Mouse (Mus musculus) E14TG2a.4 (cell line): ENCODE data around the gene Mrpl38.
A peak's percentile ranks its signal among the peaks of the same experiment; 100 is the strongest.
"Not testable (repeated sequence)": the region's sequence is repeated elsewhere in the genome, so short reads cannot be mapped to it uniquely, and the experiment has no call there.

ENCODE experiments used
- H3K27me3 ChIP-seq: 2 replicates; pipeline ENCODE4 v1.6.1; 2014; ENCODE audit warnings: low read length, control low read depth; ENCODE audit not compliant: insufficient read depth
- H3K36me3 ChIP-seq: 2 replicates; pipeline ENCODE4 v1.6.1; 2014; ENCODE audit warnings: low read length, control low read depth; ENCODE audit not compliant: insufficient read depth
- H3K4me1 ChIP-seq: replicated peaks from 2 replicates; pipeline ENCODE4 v1.6.1; 2014; ENCODE audit warnings: low read depth, low read length, control low read depth
- H3K4me3 ChIP-seq: replicated peaks from 2 replicates; pipeline ENCODE4 v1.5.1; 2014; ENCODE audit warnings: mild to moderate bottlenecking, low read length
- H3K9me3 ChIP-seq: 2 replicates; pipeline ENCODE4 v1.6.1; 2014; ENCODE audit warnings: low read length, control low read depth
- CTCF ChIP-seq: conservative IDR thresholded peaks from 2 replicates; pipeline ENCODE4 v1.5.1; 2014; ENCODE audit warnings: low read length
- NANOG ChIP-seq: IDR thresholded peaks from 2 replicates; pipeline ENCODE4 v1.6.1; 2014; ENCODE audit warnings: borderline replicate concordance, low read length, mixed read lengths
- POU5F1 ChIP-seq: IDR thresholded peaks from 2 replicates; pipeline ENCODE4 v1.6.1; 2014; ENCODE audit warnings: low read length, borderline replicate concordance

Gene Mrpl38

DNA sequence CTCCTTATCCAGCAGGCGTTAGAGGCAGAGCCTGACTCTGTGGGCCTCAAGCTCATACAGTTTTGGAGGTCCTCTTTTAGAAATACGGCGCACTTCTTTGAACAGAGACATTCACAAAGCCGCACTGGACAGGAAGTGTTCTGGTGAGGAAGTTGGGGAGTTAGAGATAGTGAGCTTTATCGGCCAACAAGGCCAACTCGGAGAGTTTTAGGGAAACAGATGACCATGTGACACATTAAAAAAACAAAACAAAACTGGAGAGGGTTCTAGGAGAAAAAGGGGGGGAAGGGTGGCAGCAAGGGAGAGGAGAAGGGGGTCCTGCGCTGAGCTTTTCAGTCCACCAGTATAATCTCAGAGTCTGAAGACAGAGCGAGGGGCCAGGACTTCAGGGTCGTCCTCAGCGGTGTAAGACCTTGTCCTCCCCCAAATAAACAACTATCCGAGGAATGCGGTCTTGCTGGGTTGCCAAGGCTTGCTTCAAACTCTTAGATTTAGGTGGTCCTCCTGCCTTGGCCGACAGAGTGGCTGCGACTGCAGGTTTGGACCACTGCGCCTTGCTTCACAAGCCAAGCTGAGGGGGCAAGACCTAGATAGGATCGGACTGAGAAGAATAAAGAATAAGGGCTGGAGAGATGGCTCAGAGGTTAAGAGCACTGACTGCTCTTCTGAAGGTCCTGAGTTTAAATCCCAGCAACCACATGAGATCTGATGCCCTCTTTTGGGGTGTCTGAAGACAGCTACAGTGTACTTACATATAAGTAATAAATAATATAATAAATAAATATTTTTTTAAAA is 44.7 kb downstream of the Mrpl38 start:
- no peaks in the 10 kb centered on the region for H3K27me3 ChIP-seq
- H3K4me1 ChIP-seq = peaks cover 17% of the 10 kb centered on the region
- H3K9me3 ChIP-seq = no peaks in the 10 kb centered on the region
- H3K36me3 ChIP-seq = no peaks in the 10 kb centered on the region
- no peak for TF ChIP-seq POU5F1
- TF ChIP-seq CTCF = no peak
- no peak for TF ChIP-seq NANOG
- H3K4me3 ChIP-seq = no peak overlapping the region

DNA sequence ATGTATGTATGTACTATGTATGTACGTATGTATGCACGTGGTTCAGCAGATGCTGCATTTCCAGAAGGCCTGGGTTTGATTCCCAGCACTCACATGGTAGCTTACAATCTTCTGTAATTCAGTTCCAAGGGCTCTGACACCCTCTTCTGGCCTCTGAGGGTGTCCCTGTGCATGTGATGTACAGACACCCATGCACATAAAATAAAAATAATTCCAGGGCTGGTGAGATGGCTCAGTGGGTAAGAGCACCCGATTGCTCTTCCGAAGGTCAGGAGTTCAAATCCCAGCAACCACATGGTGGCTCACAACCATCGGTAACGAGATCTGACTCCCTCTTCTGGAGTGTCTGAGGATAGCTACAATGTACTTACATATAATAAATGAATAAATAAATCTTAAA is 45.7 kb downstream of the Mrpl38 start:
- not testable (repeated sequence) for H3K27me3 ChIP-seq, H3K4me3 ChIP-seq, H3K9me3 ChIP-seq, H3K36me3 ChIP-seq
- peaks cover 20% of the 10 kb centered on the region for H3K4me1 ChIP-seq

DNA sequence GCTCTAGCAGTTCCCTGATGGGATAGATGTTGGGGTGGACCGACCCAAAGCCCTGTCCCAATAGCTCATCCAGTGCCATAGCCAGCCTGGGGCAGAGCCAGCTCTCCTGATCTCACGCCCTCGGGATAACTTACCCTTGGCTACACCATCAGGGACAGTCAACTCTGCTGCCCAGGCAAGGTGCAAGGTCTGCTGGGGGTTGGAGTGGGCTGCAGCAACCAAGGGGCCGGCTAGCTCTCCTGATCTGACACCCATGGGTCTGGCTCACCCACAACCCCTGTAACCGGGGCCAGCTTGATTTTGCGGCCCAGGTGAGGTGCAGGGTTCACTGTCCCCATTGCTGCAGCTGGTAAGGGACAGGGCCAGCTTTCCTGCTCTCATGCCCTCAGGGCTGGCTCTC is 47.1 kb downstream of the Mrpl38 start:
- no peak for TF ChIP-seq POU5F1
- TF ChIP-seq NANOG = no peak
- TF ChIP-seq CTCF = no peak

DNA sequence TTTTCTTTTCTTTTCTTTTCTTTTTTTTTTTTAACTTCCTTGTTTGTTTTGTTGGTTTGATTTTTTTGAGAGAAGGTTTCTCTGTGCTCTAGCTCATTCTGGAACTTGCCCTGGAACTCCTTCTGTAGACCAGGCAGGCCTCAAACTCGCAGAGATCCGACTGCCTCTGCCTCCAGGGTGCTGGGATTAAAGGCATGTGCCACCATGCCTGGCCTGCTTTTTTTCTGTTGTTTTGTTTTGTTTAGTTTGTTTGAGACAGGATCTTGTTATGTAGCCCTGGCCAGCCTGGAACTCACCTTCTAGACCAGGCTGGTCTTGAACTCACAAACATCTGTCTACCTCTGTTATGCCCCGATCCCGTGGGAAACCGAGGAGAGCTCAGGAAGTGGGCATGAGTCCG is 49.1 kb downstream of the Mrpl38 start:
- Histone ChIP-seq H3K4me1 (peaks cover 43% of the 10 kb centered on the region), H3K36me3 (peaks cover 14% of the 10 kb centered on the region), H3K9me3 (no peaks in the 10 kb centered on the region), H3K4me3 (no peak overlapping the region), H3K27me3 (no peaks in the 10 kb centered on the region)
- TF ChIP-seq NANOG (no peak), POU5F1 (no peak), CTCF (no peak)

More for the DNA sequence above, 47.1 kb downstream of the Mrpl38 start:
- H3K36me3 ChIP-seq = no peaks in the 10 kb centered on the region
- no peaks in the 10 kb centered on the region for H3K27me3 ChIP-seq
- no peaks in the 10 kb centered on the region for H3K9me3 ChIP-seq
- H3K4me3 ChIP-seq = no peak overlapping the region
- peaks cover 25% of the 10 kb centered on the region for H3K4me1 ChIP-seq

DNA sequence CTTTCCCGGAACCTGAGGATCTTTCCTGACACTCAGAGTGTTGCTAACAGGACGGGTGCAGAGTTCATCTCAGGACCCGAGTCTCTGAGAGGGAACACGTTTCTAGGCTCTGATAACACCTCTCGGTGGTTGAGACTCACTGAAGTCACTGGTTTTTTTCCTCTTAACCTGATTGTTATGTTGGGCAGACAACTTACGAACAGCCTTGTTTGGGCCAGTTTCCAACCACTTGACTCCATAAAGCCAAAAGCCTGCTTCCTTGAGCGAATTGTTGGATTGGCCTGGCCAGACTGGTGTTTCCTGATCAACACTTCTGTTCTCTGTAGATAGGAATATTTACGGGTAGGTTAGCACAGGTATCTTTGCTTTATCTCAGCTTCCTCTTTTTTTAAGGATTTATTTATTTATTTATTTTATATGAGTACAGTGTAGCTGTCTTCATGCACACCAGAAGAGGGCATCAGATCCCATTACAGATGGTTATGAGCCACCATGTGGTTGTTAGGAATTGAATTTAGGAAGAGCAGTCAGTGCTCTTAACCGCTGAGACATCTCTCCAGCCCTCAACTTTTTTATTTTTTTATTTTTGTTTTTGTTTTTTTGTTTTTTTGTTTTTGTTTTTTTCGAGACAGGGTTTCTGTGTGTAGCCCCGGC is 49.8 kb downstream of the Mrpl38 start:
- no peak for TF ChIP-seq POU5F1
- no peak for TF ChIP-seq CTCF
- no peak for TF ChIP-seq NANOG
- Histone ChIP-seq H3K4me1 (peaks cover 47% of the 10 kb centered on the region), H3K9me3 (no peaks in the 10 kb centered on the region), H3K36me3 (peaks cover 21% of the 10 kb centered on the region), H3K4me3 (no peak overlapping the region), H3K27me3 (no peaks in the 10 kb centered on the region)

DNA sequence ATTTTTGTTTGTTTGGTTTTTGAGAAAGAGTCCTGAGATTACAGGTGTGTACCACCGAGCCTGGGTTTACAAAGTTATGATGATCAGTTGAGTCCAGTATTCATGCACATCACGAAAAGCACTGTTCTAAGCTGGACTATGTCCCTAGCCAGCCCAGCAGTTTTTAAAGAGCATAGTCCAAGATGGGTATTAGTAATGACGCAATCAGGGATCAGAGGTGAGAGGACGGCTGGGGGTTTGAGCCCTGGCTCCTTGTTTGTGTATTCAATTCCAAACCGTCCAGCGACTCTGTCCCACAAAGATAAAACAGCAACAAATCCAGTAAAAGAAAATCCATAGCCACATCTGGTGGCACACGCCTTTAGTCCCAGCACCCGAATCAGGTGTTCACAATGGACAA is 50.5 kb downstream of the Mrpl38 start:
- TF ChIP-seq CTCF (no peak), POU5F1 (no peak), NANOG (no peak)
- Histone ChIP-seq H3K27me3 (no peaks in the 10 kb centered on the region), H3K36me3 (peaks cover 27% of the 10 kb centered on the region), H3K4me3 (peak overlapping the region; percentile 76; the same call in 1 of the 2 replicates), H3K9me3 (no peaks in the 10 kb centered on the region), H3K4me1 (peaks cover 49% of the 10 kb centered on the region)

DNA sequence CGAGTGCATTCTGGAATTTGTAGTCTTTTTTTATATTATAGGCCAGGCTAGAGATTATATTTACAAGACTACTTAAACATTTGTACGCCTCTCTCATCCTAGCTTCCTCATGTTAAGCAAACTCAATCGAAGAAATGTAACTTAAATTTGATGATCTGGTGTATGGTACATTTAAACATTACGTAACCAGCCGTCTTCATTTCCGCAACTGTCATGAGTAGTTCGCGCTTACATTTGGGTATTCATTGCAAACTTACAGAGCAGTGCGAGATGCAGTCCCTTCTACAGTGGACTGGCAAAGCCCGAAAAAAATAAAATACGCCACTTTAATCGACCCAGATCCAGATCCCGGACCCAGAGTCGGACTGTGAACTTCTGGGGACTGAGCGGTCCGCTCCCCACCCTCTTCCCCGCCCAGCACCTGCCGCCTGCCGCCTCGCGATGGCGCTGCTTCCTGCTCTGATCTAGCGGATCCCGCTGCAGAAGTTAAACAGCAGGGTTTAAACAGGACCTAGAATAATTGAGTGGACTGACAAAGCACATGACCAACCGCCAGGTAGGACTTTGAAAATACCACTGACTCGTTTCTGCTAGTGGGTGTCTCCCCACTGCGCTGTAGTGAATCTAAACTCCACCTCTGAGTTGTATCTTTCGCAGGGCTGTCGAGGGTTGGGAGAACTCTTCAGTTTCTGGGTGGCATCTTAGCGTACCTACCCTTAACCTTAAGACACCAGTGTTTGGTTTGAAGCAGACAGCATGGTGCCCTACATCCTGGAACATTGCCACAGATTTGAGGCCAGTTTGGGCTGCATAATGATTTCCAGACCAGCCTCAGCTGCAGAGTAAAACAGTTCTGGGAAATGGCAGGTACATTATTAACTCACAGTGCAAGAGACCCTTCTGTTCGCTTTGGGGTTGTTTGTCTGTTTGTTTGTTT is 51.2 kb downstream of the Mrpl38 start:
- Histone ChIP-seq H3K9me3 (no peaks in the 10 kb centered on the region), H3K36me3 (peaks cover 33% of the 10 kb centered on the region), H3K27me3 (no peaks in the 10 kb centered on the region), H3K4me3 (peak overlapping the region; percentile 76), H3K4me1 (peaks cover 55% of the 10 kb centered on the region)
- TF ChIP-seq POU5F1 (no peak), CTCF (peak; percentile 53), NANOG (no peak)
